Mouse (Mus musculus) forebrain, embryonic 14.5 days (tissue): Measurements from ENCODE around the gene Slf2. TPM values are rescaled to one million over a fixed set of nuclear protein-coding genes. Genes with fewer than 3 reads are reported as not detected.

ENCODE experiments used
- ATAC-seq: fragments of 200-750 bp; cut with Nextera tagmentation; 2 replicates; pipeline ENCODE4 v1.8.0; 2017; ENCODE audit warnings: mild to moderate bottlenecking, moderate library complexity
- DNase-seq: peaks from one replicate; pipeline ENCODE4 v3.0.0-alpha.2; 2015; ENCODE audit warnings: low spot score
- H3K27ac ChIP-seq: fragments of 300-500 bp; sonication (generic); 2 replicates; pipeline ENCODE4 v1.5.1; 2014; ENCODE audit warnings: low read depth, mild to moderate bottlenecking, control low read depth, low read length, moderate library complexity
- H3K27me3 ChIP-seq: fragments of 300-500 bp; sonication (generic); replicated peaks from 2 replicates; pipeline ENCODE4 v1.6.1; 2014; ENCODE audit warnings: low read length, control low read depth, mixed read lengths; ENCODE audit not compliant: control insufficient read depth, insufficient read depth
- H3K36me3 ChIP-seq: fragments of 300-500 bp; sonication (generic); 2 replicates; pipeline ENCODE4 v1.6.1; 2014; ENCODE audit warnings: low read length, control low read depth; ENCODE audit not compliant: control insufficient read depth, insufficient read depth
- H3K4me1 ChIP-seq: fragments of 300-500 bp; sonication (generic); 2 replicates; pipeline ENCODE4 v1.6.1; 2014; ENCODE audit warnings: antibody characterized with exemption, low read length, control low read depth; ENCODE audit not compliant: control insufficient read depth, insufficient read depth
- H3K4me2 ChIP-seq: fragments of 300-500 bp; sonication (generic); 2 replicates; pipeline ENCODE4 v1.6.1; 2014; ENCODE audit warnings: mild to moderate bottlenecking, control low read depth, low read length
- H3K4me3 ChIP-seq: fragments of 300-500 bp; sonication (generic); 2 replicates; pipeline ENCODE4 v1.5.1; 2014; ENCODE audit warnings: low read depth, low read length, control low read depth
- H3K9ac ChIP-seq: fragments of 300-500 bp; sonication (generic); 2 replicates; pipeline ENCODE4 v1.6.1; 2014; ENCODE audit warnings: mild to moderate bottlenecking, low read length, control low read depth, moderate library complexity
- H3K9me3 ChIP-seq: fragments of 300-500 bp; sonication (generic); replicated peaks from 2 replicates; pipeline ENCODE4 v1.6.1; 2016; ENCODE audit warnings: low read length, control low read depth, mixed read lengths; ENCODE audit not compliant: control insufficient read depth
- WGBS: fragments of 180-500 bp; shearing (Covaris S2); extraction: QIAGEN DNeasy Blood & Tissue Kit; methylation state at CpG from one replicate; pipeline ENCODE4 v1.1.7; 2014; 5-methylcytosine and 5-hydroxymethylcytosine counted together
- polyA plus RNA-seq: library from polyadenylated mRNA; unstranded; fragments of >200 nt; fragmentation: Nextera tagmentation; extraction: Ambion mirVana; gene quantifications from 2 replicates; pipeline ENCODE4 v1.2.1, GENCODE M21; 2014

Gene Slf2
- polyA plus RNA-seq, 1 experiment from 2014 or later: 22.9 TPM

DNA sequence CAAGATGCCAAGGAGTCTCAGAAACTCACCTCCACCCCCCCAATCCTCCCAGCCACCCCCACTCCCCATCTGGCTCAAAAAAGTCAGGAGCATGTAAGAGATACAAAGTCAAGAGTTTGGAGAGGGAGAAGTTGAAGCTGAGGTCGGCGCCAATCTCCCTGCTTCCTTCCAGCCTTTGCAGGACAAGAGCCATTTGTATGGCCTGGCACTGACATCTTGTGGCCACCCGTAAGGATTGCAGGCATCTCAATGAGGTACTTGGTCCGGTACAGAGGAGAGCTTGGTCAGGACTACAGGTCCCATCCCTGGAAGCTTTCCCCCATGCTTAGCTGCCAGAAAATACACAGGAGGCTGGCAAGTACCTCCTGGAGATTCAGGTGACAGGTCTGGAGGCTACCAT, 35.7 kb upstream of the Slf2 start:
- 0% methylated on average over 4 of the region's 4 CpGs for WGBS
- peak; percentile 65; the same call in 1 of the 2 replicates for ATAC-seq
- H3K27me3 ChIP-seq: peaks cover 37% of the 10 kb centered on the region

GRCm38 (mm10) chr19:44896450-44896849, 34.5 kb upstream of the Slf2 start:
- H3K4me2 ChIP-seq: no peak overlapping the region
- 67% methylated on average over 6 of the region's 6 CpGs for WGBS

More for the DNA sequence above, 35.7 kb upstream of the Slf2 start:
- Histone ChIP-seq H3K36me3 (no peaks in the 10 kb centered on the region), H3K9me3 (no peaks in the 10 kb centered on the region), H3K4me1 (peaks cover 2% of the 10 kb centered on the region; the same call in 1 of the 2 replicates), H3K9ac (no peak overlapping the region), H3K27ac (no peak overlapping the region), H3K4me3 (no peak overlapping the region), H3K4me2 (no peak overlapping the region)
- DNase-seq: peak; percentile 86

GRCm38 (mm10) chr19:44897521-44897920, 33.4 kb upstream of the Slf2 start:
- ATAC-seq: no peak
- Histone ChIP-seq H3K9ac (no peak overlapping the region), H3K36me3 (no peaks in the 10 kb centered on the region), H3K27ac (no peak overlapping the region), H3K27me3 (peaks cover 20% of the 10 kb centered on the region; the same call in 1 of the 2 replicates), H3K4me3 (no peak overlapping the region), H3K9me3 (no peaks in the 10 kb centered on the region), H3K4me2 (no peak overlapping the region), H3K4me1 (peaks cover 7% of the 10 kb centered on the region; the same call in 1 of the 2 replicates)
- no peak for DNase-seq
- 74% methylated on average over 5 of the region's 5 CpGs for WGBS

More at GRCm38 (mm10) chr19:44896450-44896849, 34.5 kb upstream of the Slf2 start:
- Histone ChIP-seq H3K4me1 (peaks cover 7% of the 10 kb centered on the region; the same call in 1 of the 2 replicates), H3K27me3 (peaks cover 29% of the 10 kb centered on the region; the same call in 1 of the 2 replicates), H3K4me3 (no peak overlapping the region), H3K9me3 (no peaks in the 10 kb centered on the region), H3K27ac (no peak overlapping the region), H3K9ac (no peak overlapping the region), H3K36me3 (no peaks in the 10 kb centered on the region)
- no peak for ATAC-seq
- no peak for DNase-seq

DNA sequence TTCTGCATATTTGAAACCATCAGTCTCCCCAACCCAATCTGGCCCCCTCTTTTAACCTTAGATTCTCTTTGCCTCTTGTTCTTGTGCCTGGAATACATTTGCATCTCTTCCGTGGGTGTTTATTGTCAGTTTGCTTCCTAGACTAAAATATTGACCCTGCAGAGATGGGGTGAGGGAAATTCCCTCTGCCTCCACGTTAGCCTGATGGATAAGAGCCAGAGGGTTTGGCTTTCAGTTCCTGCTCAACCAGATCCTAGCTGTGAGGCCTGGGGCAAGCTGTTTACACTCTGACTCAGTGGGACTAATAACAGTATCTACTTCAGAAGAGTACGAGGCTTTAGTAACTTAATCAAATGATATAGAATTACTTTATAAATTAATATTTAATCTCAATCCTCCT, 32.3 kb upstream of the Slf2 start:
- Histone ChIP-seq H3K4me1 (peaks cover 7% of the 10 kb centered on the region; the same call in 1 of the 2 replicates), H3K9me3 (no peaks in the 10 kb centered on the region), H3K4me2 (no peak overlapping the region), H3K27ac (no peak overlapping the region), H3K9ac (no peak overlapping the region), H3K36me3 (no peaks in the 10 kb centered on the region), H3K27me3 (peaks cover 17% of the 10 kb centered on the region; the same call in 1 of the 2 replicates), H3K4me3 (no peak overlapping the region)
- WGBS: 45% methylated on average over 3 of the region's 3 CpGs
- ATAC-seq (no peak), DNase-seq (no peak)

- Histone ChIP-seq H3K27ac (no peak overlapping the region), H3K9ac (peak overlapping the region; percentile 1; the same call in 1 of the 2 replicates), H3K27me3 (peaks cover 12% of the 10 kb centered on the region; the same call in 1 of the 2 replicates)
These were observed 31.7 kb upstream of the Slf2 start for GRCm38 (mm10) chr19:44899104-44899793.

GRCm38 (mm10) chr19:44899947-44900773, 30.8 kb upstream of the Slf2 start:
- DNase-seq: peak; percentile 49
- Histone ChIP-seq H3K4me2 (peak overlapping the region; percentile 3; the same call in 1 of the 2 replicates), H3K36me3 (no peaks in the 10 kb centered on the region), H3K4me1 (peaks cover 7% of the 10 kb centered on the region; the same call in 1 of the 2 replicates), H3K27ac (peak overlapping the region; percentile 14; the same call in 1 of the 2 replicates), H3K9me3 (no peaks in the 10 kb centered on the region), H3K9ac (peak overlapping the region; percentile 1; the same call in 1 of the 2 replicates), H3K27me3 (peaks cover 9% of the 10 kb centered on the region; the same call in 1 of the 2 replicates), H3K4me3 (no peak overlapping the region)
- peak; percentile 20; the same call in 1 of the 2 replicates for ATAC-seq
- WGBS: 18% methylated on average over 22 of the region's 22 CpGs

More at GRCm38 (mm10) chr19:44899104-44899793, 31.7 kb upstream of the Slf2 start:
- 40% methylated on average over 9 of the region's 9 CpGs for WGBS
- H3K4me3 ChIP-seq: no peak overlapping the region
- DNase-seq: no peak
- H3K4me2 ChIP-seq: no peak overlapping the region
- peaks cover 7% of the 10 kb centered on the region; the same call in 1 of the 2 replicates for H3K4me1 ChIP-seq
- H3K9me3 ChIP-seq: no peaks in the 10 kb centered on the region
- ATAC-seq: no peak
- H3K36me3 ChIP-seq: no peaks in the 10 kb centered on the region

DNA sequence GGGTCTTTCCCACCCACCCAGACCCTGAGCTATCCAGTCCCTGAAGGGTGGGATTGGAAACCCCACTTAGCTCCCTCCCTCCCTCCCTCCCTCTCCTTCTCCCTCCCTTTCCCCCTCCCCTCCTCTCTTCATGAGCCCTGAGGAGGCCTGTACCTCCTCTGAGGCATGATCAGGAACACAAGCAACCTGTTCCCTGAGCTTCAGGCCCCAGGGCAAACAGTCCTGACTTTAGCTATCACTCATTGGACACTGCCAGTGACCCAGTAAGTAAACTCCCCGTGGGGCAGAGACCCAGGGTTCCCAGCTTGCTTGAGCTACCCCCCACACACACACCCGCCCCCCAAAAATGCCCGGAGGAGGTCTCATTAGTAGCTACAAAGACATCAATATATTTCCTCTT, 29.9 kb upstream of the Slf2 start:
- Histone ChIP-seq H3K4me3 (no peak overlapping the region), H3K4me2 (no peak overlapping the region), H3K27me3 (peaks cover 2% of the 10 kb centered on the region; the same call in 1 of the 2 replicates), H3K9me3 (no peaks in the 10 kb centered on the region), H3K27ac (no peak overlapping the region), H3K9ac (no peak overlapping the region), H3K4me1 (peaks cover 7% of the 10 kb centered on the region; the same call in 1 of the 2 replicates), H3K36me3 (no peaks in the 10 kb centered on the region)
- ATAC-seq (no peak), DNase-seq (no peak)
- WGBS: 77% methylated on average over 3 of the region's 3 CpGs

DNA sequence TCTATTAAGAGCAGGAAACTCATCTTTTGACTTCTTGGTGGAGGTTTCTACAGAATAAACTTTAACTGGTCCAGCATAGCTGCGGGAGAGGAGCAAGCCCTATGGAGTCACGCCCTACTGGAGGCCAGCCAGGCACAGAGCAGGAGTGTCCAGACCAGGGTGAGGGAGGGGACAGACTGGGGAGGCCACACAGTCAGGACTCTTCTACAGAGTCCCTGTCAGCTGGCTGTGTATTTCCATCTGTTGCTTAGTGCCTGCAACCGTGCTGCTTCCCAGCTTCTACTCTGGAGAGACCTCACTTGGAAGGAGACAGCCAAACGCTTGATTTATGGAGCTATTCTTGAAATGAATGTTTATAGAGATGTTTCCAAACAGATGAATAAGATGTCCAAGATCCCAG, 28.6 kb upstream of the Slf2 start:
- Histone ChIP-seq H3K36me3 (no peaks in the 10 kb centered on the region), H3K4me3 (no peak overlapping the region), H3K27ac (no peak overlapping the region), H3K4me1 (peaks cover 7% of the 10 kb centered on the region; the same call in 1 of the 2 replicates), H3K27me3 (no peaks in the 10 kb centered on the region), H3K4me2 (no peak overlapping the region), H3K9ac (no peak overlapping the region), H3K9me3 (no peaks in the 10 kb centered on the region)
- DNase-seq: no peak
- WGBS: 88% methylated on average over 4 of the region's 4 CpGs
- no peak for ATAC-seq
